In the genomic region with DNA sequence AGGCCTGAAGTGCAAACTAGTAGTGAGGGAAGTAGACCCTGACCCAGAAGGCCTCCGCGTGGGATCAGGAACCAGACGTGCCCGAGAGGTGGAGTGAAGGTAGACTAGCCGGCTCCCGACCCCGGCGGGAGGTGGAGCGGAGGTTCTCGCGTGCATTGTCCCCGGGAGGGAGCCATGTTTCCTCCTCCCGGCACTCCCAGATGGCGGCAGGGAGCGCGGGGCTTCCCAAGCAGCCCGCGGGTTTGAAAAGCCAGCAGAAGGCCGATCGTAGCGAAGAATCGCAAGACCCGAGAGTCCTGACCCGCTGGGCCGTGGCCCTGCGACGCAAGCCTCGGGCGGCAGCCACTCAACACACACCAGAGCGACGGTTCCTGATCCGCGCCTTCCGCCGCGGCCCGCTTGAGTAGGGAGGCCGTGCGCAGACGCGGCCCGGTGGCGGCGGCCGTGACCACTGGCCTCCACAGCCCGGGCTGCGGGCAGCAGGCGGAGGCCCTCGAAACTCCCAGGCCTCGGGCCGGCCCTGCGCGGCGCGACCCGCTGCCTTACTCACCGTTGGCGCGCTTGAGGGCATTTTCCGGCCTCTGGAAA, we compare ENCODE assay signal across 7 mouse cellular contexts. TPM values are rescaled to one million over a fixed set of nuclear protein-coding genes. Genes with fewer than 3 reads are reported as not detected.
DNase-seq lines count a peak whose midpoint lies in the region; ATAC-seq and TF ChIP-seq lines count a peak whose summit lies in the region.

No protein-coding gene starts in this region.

- peak; percentile 78 for ATAC-seq in hindbrain, embryonic 11.5 days (ENCODE audit: low FRiP score)

- H3K4me2 ChIP-seq in hindbrain, embryonic 11.5 days (replicated peaks; ENCODE audit: low read depth, low read length), result peak overlapping the region; percentile 63

- no peaks in the 10 kb centered on the region for H3K9me3 ChIP-seq in hindbrain, embryonic 11.5 days (ENCODE audit: control insufficient read depth, low read length)
- no peaks in the 10 kb centered on the region for H3K9me3 ChIP-seq in megakaryocyte, embryonic 14.5 days

- peak overlapping the region; percentile 91 for H3K27ac ChIP-seq in hindbrain, embryonic 11.5 days (ENCODE audit: low read depth, low read length)
- H3K27ac ChIP-seq in small intestine, adult 2 months (ENCODE audit: insufficient read depth, low read depth, low read length), result peak overlapping the region; percentile 82

- 1% methylated on average over 57 of the region's 60 CpGs for WGBS in hindbrain, embryonic 11.5 days
- under 1% methylated on average over 60 of the region's 60 CpGs for WGBS in small intestine, adult 2 months

- H3K27me3 ChIP-seq in hindbrain, embryonic 11.5 days (ENCODE audit: control insufficient read depth, insufficient read depth, low read length), result no peaks in the 10 kb centered on the region
- H3K27me3 ChIP-seq in megakaryocyte, embryonic 14.5 days (replicated peaks), result no peaks in the 10 kb centered on the region
- H3K27me3 ChIP-seq in small intestine, adult 2 months (ENCODE audit: control insufficient read depth, insufficient read depth, low read length), result no peaks in the 10 kb centered on the region

- peak overlapping the region; percentile 99 for H3K4me3 ChIP-seq in hindbrain, embryonic 11.5 days (ENCODE audit: low read depth, low read length)
- peak overlapping the region; percentile 95 for H3K4me3 ChIP-seq in megakaryocyte, embryonic 14.5 days (replicated peaks)
- H3K4me3 ChIP-seq in small intestine, adult 2 months (ENCODE audit: low read depth, low read length), result peak overlapping the region; percentile 83

- no peak for TF ChIP-seq POLR2A in small intestine, adult 2 months (IDR thresholded peaks at IDR 0.05; ENCODE audit: low read depth, low read length)

- no peak for TF ChIP-seq CTCF in small intestine, adult 2 months (IDR thresholded peaks at IDR 0.05; ENCODE audit: extremely low read depth, insufficient read length, insufficient replicate concordance, low read depth, low read length)

- H3K4me1 ChIP-seq in hindbrain, embryonic 11.5 days (replicated peaks; ENCODE audit: control insufficient read depth, insufficient read depth, low read length), result no peaks in the 10 kb centered on the region; the same call in 1 of the 2 replicates
- peaks cover 34% of the 10 kb centered on the region for H3K4me1 ChIP-seq in megakaryocyte, embryonic 14.5 days
- peaks cover 5% of the 10 kb centered on the region; the same call in 1 of the 2 replicates for H3K4me1 ChIP-seq in small intestine, adult 2 months (ENCODE audit: control insufficient read depth, insufficient read depth, insufficient read length, low read length)

- peak overlapping the region; percentile 99 for H3K9ac ChIP-seq in hindbrain, embryonic 11.5 days (ENCODE audit: low read depth, low read length)

- no peaks in the 10 kb centered on the region for H3K36me3 ChIP-seq in hindbrain, embryonic 11.5 days (ENCODE audit: control insufficient read depth, insufficient read depth, low read length)
- peaks cover 3% of the 10 kb centered on the region for H3K36me3 ChIP-seq in megakaryocyte, embryonic 14.5 days (replicated peaks; ENCODE audit: low read length)
- no peaks in the 10 kb centered on the region for H3K36me3 ChIP-seq in small intestine, adult 2 months (ENCODE audit: control insufficient read depth, insufficient read depth, low read length)

- peak; percentile 86 for DNase-seq in NIH3T3 (ENCODE audit: low read depth)
- DNase-seq in cerebellum, postnatal 10 days, result peak; percentile 75 to 80
- peak; percentile 44 to 48 for DNase-seq in frontal cortex, postnatal 10 days (ENCODE audit: low spot score in 2 of 2)
- DNase-seq in hindbrain, embryonic 11.5 days (ENCODE audit: low spot score), result peak; percentile 75
- peak; percentile 8 to 28 for DNase-seq in left cerebral cortex, adult 9 months (ENCODE audit: low spot score in 2 of 2)

RNA-seq across cellular contexts. Expression of gene Eif3a, which starts 0.4 kb away (rescaled TPM):
- polyA plus RNA-seq in hindbrain, embryonic 11.5 days (2014; fragmentation: Nextera tagmentation; extraction: Ambion mirVana), result 169 and 184 TPM in 2 replicates
- polyA plus RNA-seq in megakaryocyte, embryonic 14.5 days (2012; ENCODE audit: insufficient read depth, low replicate concordance), result 5.7 and 38.4 TPM in 2 replicates
- 4.4 and 8.5 TPM in 2 replicates for polyA plus RNA-seq in small intestine, adult 2 months (2012; rRNA removed)

RNA-seq across cellular contexts. Expression of gene Fam45a, which starts 21.4 kb away (rescaled TPM):
- 38.9 and 46.0 TPM in 2 replicates for polyA plus RNA-seq in hindbrain, embryonic 11.5 days (2014; fragmentation: Nextera tagmentation; extraction: Ambion mirVana)
- polyA plus RNA-seq in megakaryocyte, embryonic 14.5 days (2012; ENCODE audit: insufficient read depth, low replicate concordance), result 8.6 TPM in 1 of 2 replicates, not detected in the other
- 1.5 and 1.7 TPM in 2 replicates for polyA plus RNA-seq in small intestine, adult 2 months (2012; rRNA removed)

RNA-seq across cellular contexts. Expression of gene Nanos1, which starts 34.2 kb away (rescaled TPM):
- 3.8 and 5.4 TPM in 2 replicates for polyA plus RNA-seq in hindbrain, embryonic 11.5 days (2014; fragmentation: Nextera tagmentation; extraction: Ambion mirVana)
- 0.69 and 0.83 TPM in 2 replicates for polyA plus RNA-seq in megakaryocyte, embryonic 14.5 days (2012; ENCODE audit: insufficient read depth, low replicate concordance)
- polyA plus RNA-seq in small intestine, adult 2 months (2012; rRNA removed), result 0.28 and 0.48 TPM in 2 replicates

Comparison
In these comparisons a context has a peak if more than half of its experiments do, and no peak if none do; other contexts are left out.
1. Peak in every context shown above with its lines: DNase-seq, ATAC-seq, H3K4me3 ChIP-seq and H3K27ac ChIP-seq.
2. DNase-seq: peak in every context shown above with its lines; median percentile 86 in NIH3T3; 78 in cerebellum, postnatal 10 days; 75 in hindbrain, embryonic 11.5 days; 46 in frontal cortex, postnatal 10 days; 18 in left cerebral cortex, adult 9 months.